Mouse (Mus musculus) spleen, adult 10 weeks (tissue): ENCODE results near the gene 3110082I17Rik. TPM values are rescaled to one million over a fixed set of nuclear protein-coding genes. Genes with fewer than 3 reads are reported as not detected.

Experiments used
- polyA plus RNA-seq: library from polyadenylated mRNA; stranded (reverse); fragments of 350-450 nt; fragmentation: Illumina TruSeq; extraction: RNeasy Lipid Tissue Mini Kit (QIAGEN cat#74804); gene quantifications from one replicate; pipeline ENCODE4 v1.2.3, GENCODE M21; 2015; ENCODE audit warnings: low replicate concordance; ENCODE audit not compliant: insufficient read depth

3110082I17Rik gene
- polyA plus RNA-seq: 4.0 TPM

GRCm38 (mm10) chr5:139460384-139461067 lies at the start of gene 3110082I17Rik:
TSS of gene 3110082I17Rik (minus strand) at chr5:139460527.

GRCm38 (mm10) chr5:139484185-139484814 lies 24.0 kb upstream of the 3110082I17Rik start, which contains the start of gene Zfand2a:
TSS of gene Zfand2a (minus strand) at chr5:139484549.

GRCm38 (mm10) chr5:139423026-139423865 lies 37.1 kb downstream of the 3110082I17Rik start, which contains the start of gene Gper1:
TSS of gene Gper1 (plus strand) at chr5:139423151.

GRCm38 (mm10) chr5:139404801-139405401 lies 55.4 kb downstream of the 3110082I17Rik start, which contains the start of gene C130050O18Rik:
TSS of gene C130050O18Rik (plus strand) at chr5:139405280.

GRCm38 (mm10) chr5:139377468-139378270 lies 82.7 kb downstream of the 3110082I17Rik start, which contains the start of gene Gpr146:
TSS of gene Gpr146 (plus strand) at chr5:139377697.

GRCm38 (mm10) chr5:139352317-139352716 lies 108.0 kb downstream of the 3110082I17Rik start, which contains the start of gene Cyp2w1:
TSS of gene Cyp2w1 (plus strand) at chr5:139352617.

GRCm38 (mm10) chr5:139351134-139351533 lies 109.2 kb downstream of the 3110082I17Rik start, which contains the start of gene Cox19:
TSS of gene Cox19 (minus strand) at chr5:139351418.

GRCm38 (mm10) chr5:139325395-139325966 lies 134.8 kb downstream of the 3110082I17Rik start, which contains the start of gene Adap1:
TSS of gene Adap1 (minus strand) at chr5:139325622.

Other genes starting within 250 kb of the 3110082I17Rik start
- gene Get4, start 208.2 kb downstream of the 3110082I17Rik start, polyA plus RNA-seq: 30.9 TPM
- gene Adap1, start 134.9 kb downstream of the 3110082I17Rik start, polyA plus RNA-seq: 9.5 TPM
- gene Cox19, start 109.1 kb downstream of the 3110082I17Rik start, polyA plus RNA-seq: 20.6 TPM
- not detected for gene Cyp2w1, start 107.9 kb downstream of the 3110082I17Rik start, polyA plus RNA-seq
- 17.8 TPM for gene Gpr146, start 82.8 kb downstream of the 3110082I17Rik start, polyA plus RNA-seq
- gene C130050O18Rik, start 55.2 kb downstream of the 3110082I17Rik start, polyA plus RNA-seq: 2.8 TPM
- gene Gper1, start 37.4 kb downstream of the 3110082I17Rik start, polyA plus RNA-seq: 0.23 TPM
- 9.4 TPM for gene Zfand2a, start 24.0 kb upstream of the 3110082I17Rik start, polyA plus RNA-seq
- gene Uncx, start 83.0 kb upstream of the 3110082I17Rik start, polyA plus RNA-seq: not detected